Mouse (Mus musculus): ENCODE results near the gene Slc25a4. TPM values are rescaled to one million over a fixed set of nuclear protein-coding genes. Genes with fewer than 3 reads are reported as not detected.
"Not testable (repeated sequence)": the region's sequence is repeated elsewhere in the genome, so short reads cannot be mapped to it uniquely, and the experiment has no call there.

Slc25a4 gene
- total RNA-seq (2021), result 100 to 1,000 TPM; 560 to 596 TPM
- long read RNA-seq, experiment 1, transcript Slc25a4-201 (4 exons, 1,925 nt), result major isoform, 2,008 of 2,137 reads
- long read RNA-seq, experiment 1, partial matches to known transcripts, result 11 of 2,137 reads
- long read RNA-seq, experiment 1, other reads (novel, unspliced or antisense), result 117 of 2,137 reads
- long read RNA-seq, experiment 2, transcript Slc25a4-201 (4 exons, 1,925 nt), result major isoform, 1,649 of 1,827 reads
- long read RNA-seq, experiment 2, partial matches to known transcripts, result 16 of 1,827 reads
- long read RNA-seq, experiment 2, other reads (novel, unspliced or antisense), result 160 of 1,827 reads

DNA sequence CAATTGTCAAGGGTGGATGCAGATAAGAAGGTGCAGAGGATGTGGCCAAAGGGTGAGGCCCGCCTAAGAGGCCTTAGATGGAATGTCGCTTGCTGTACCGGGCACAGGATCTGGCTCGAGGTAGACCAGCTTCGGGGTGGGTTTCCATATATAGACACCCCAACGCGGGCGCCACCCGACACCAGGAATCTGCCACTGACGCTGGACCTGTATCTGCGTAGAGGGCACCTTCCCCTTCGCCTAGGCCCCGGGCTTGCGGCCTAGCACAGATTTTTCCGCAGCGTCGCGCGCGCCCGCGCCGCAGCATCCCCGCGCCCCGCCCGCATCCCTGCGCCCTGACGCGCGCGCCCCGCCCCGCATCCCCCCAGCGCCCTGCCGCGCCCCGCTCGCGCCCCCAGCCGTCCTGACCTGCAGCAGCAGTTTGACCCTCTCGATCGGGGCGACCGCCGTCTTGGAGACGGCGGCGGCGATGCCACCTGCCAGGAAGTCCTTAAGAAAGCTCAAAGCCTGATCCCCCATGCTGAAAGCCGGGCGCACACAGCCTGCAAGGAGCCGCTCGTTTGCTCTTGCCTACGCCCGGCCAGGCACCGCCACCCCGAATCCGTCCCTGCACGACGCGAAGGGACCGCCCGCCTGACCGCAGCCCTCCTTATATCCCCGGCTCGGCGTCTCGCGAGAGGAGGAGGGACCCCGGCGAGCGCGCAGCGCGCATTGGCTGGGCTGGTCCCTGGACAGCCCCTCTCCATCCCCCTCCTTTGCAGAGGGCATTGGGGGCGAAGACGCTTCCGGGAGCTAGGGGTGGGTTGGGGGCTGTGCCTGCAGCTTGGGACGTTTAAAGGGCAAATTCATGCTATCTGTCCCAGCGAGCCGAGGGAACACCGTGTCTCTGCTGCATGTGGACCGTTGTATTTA lies at the start of gene Slc25a4:
Slc25a4 (minus strand) TSS at position 881 of the 912 bp plus-strand sequence.
- peak; percentile 96 to 97 for DNase-seq (ENCODE audit: low spot score in 2 of 2)

DNA sequence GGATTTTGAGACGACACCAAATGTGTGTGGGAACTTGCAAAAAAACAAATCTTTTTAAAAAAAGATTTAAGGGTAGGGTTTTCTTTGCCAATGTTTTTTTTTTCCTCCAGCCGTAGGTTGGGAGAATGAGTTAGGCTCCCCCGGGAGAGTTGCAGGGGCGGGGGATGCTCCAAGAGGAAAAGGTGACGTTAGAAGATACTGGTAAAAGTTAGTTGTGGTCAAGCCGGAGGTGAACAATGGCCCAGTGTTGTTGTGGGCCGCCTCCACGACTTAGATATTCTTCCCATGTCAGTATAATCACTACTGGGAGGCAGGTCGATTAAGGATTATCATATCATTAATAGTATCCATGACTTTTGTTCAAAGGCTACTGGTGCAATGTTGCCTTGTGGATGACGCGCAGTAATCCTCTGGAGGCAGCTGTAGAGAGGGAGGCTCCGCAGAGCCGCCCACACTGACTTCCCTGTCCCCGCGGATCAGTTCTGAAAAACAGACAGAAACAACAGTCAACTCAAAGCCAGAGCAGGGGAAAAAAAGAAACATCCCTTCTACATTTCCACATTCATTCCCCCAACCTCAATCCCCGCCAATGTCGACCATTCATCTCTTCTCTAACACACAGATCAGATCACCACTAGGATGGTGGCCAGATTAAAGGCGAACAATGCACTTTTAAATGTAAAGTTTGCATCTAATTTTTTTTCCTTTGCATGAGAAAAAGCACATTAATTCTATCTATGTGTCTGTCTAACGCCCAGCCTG lies 47.0 kb upstream of the Slc25a4 start:
- no peak for DNase-seq (ENCODE audit: low spot score in 2 of 2)

DNA sequence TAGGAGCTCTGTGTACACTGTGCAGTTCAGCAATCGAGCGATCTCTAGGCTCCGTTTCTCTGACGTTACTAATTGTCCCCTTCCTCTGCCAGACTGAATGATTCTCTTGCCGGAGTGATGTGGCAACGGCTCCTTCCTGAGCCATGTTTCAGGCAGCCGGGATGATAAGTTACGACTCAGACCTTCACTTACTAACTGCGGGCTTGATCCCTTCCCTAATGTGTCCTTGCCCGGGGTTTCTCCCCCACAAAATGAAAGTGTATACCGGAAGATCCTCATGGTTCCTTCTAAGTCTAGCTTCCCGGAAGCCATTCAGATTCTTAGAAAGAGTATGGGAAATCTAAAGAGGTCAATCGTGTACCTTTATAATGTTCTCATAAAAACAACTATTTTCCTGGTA lies 41.4 kb upstream of the Slc25a4 start:
- no peak for DNase-seq (ENCODE audit: low spot score in 2 of 2)

DNA sequence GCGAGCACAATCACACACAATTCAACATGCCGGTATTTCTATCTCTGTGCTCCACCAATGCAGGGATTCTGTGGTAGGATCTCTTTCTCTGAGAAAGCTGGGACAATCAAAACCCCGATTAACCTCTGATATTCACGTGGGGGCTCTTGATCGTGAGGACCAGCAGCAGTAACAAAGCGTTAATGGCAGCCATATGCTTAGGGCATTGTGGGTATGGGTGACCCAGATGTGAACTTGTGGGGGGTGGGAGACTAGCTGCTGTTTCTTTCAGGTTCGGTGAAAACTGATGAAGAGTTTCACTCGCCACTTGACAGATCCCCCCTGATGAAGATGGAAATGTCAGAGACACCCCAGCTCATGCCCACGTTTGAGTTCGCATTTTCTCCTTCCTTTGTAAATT lies 40.5 kb upstream of the Slc25a4 start:
- no peak for DNase-seq (ENCODE audit: low spot score in 2 of 2)

DNA sequence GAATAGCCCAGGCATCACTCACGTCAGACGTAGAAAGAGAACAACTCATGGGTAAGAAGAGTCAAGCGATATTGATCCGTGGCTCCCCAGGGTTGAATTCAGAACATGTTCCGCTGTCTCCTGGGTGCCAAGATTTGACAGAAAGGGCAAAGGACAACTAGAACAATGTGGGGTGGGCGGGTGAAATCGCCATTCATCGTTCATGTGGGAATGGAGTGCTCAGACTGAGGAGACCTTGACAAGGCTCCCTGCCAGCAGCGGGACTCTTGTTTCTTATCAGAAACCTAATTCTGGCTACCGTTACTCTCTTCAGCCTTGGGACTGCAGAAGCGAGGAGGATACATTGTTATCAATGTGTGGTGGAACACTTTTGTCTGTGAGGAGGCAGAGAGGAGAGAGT lies 35.3 kb upstream of the Slc25a4 start:
- DNase-seq (ENCODE audit: low spot score in 2 of 2), result no peak

DNA sequence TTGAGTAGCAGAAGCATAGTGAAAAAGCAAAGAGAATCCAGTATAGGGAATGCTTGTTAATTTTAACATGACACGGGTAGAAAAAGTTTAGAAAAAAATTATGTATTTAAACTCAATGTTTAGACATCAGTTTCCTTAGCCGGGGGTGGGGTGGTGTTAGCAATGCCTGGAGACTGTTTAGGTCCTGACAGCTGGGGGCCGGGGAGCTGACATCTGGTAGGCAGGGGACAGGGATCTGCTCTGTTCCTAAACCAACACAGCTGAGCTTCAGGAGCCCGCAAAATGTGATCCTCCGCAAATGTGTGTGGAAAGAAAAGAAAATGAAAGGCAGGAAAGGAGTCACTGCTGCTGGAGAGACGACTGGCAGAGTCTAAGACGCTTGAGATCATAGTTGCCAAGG lies 31.9 kb upstream of the Slc25a4 start:
- DNase-seq (ENCODE audit: low spot score in 2 of 2), result no peak

DNA sequence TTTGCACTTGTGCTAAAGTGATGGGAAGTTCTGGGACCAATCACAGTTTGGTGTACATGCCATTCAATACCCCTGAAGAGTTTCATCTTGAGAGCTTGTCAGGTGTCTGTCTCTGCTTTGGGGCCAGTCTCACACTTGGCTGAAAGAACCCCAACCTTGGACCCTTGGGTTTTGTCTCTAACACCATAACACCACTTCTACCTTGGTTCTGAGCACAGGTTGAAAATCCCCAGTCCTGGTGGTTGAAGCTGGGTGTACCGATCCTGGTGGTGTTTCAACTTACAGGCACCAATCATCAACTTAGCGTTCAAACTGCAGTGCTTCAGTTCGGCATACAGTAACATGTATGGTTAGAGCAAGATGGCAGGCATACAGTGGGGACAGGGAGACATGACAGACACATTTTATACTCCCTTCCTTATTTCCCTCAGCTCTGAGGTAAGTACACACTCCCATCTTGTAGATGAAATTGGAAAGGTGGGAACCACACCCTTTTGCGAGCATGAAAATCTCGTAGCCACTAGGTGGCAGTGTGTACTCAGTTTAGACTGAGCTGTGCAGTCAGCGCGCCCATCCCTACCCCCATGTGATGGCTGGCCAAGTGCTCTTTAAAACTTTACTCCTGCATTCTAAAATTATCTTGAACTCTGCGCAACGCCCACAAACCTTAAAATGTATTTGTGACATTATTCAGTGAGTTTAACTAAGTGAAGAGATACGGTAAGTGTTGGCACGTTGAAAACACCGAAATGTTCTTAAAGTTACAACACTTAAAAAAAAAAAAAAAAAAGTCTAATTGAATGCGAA lies 30.7 kb upstream of the Slc25a4 start:
- DNase-seq (ENCODE audit: low spot score in 2 of 2), result peak; percentile 75 to 81

DNA sequence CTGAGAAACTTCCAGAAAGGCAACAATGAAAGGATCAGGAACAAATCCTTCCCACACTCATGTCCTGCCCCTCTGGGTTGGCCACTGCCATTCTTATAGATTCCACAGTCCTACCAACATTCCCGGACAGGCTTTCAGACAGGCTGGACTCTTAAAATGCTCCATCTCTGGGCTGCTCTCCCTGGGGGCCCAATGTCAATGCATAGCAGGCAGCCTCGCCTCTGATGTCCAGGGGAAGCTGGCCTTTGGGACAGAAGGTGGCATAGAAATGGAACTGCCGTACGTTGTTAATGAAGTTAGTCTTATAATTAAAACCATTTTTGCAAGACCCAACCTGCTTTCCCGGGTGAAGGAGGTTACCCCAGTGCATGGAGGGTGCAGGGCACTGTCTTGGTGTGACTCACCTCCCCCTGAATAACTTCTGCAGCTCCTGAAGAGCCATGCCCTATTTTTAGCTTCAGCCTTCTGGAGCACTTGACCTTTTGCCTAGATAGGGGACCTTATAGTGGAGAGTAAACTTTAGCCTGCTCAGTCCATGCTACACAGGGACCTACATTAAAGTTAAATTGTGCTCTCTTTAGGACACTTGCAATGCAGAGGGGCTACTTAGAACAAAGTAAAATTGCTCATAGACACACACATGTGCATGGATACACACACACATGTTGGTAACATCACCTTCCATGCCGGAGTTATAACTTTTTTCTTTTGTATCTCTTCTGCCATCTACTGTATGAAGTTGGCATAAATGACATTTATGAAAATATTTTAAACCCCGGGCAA lies 25.5 kb upstream of the Slc25a4 start:
- DNase-seq (ENCODE audit: low spot score in 2 of 2), result no peak

DNA sequence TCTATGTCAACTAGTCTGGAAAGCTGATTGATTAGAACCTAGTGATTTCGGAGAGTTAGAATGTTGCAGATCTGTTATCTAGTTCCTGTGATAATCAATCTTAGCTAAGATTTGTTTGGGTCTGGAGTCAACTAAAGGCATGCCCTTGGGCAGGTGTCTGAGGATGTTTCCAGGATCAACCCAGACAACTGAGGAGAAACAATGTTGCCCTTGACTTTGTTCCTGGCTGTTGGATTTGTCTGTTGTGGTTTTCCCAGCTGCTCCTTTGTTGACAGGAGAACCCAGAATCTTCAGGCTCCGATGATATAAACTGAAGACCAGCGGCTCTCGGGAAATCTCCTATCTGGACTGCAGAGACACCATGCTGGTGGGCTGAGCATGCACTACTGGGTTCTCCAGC lies 23.7 kb upstream of the Slc25a4 start:
- DNase-seq (ENCODE audit: low spot score in 2 of 2), result no peak

DNA sequence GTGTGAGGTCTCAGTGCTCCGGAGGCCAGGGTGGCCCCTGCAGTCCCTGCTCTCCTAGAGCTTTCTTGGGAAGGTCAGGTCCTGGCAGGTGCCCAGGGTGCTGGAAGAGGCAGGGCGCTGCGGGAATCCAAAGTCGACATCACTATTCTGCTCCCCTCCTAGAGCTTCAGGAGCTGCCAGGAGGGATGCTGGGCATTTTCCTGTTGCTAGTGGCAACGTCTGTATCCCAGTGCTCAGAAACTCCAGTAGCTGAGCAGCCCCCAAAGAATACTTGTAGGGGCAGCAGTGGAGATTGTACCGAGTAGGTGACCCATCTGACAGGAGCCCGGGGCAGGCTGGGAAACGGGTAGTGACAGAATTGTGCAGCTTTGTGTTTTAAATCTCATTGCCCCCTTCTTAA lies 21.7 kb upstream of the Slc25a4 start:
- no peak for DNase-seq (ENCODE audit: low spot score in 2 of 2)

DNA sequence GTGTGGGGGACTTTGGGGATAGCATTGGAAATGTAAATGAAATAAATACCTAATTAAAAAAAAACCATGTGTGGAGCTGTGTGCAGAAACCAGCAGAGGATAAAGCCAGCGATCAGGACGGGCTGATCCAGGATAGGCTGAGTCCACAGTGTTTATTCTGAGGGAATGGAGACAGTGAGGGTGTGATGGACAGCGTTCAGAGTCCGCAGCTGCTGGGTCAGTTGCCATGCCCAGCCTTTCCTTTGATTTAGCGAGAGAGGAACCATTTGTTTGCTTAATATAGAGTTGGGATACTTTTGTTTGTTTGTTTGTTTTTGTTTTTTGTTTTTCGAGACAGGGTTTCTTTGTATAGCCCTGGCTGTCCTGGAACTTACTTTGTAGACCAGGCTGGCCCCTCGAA lies 20.9 kb upstream of the Slc25a4 start:
- DNase-seq (ENCODE audit: low spot score in 2 of 2), result not testable (repeated sequence)

DNA sequence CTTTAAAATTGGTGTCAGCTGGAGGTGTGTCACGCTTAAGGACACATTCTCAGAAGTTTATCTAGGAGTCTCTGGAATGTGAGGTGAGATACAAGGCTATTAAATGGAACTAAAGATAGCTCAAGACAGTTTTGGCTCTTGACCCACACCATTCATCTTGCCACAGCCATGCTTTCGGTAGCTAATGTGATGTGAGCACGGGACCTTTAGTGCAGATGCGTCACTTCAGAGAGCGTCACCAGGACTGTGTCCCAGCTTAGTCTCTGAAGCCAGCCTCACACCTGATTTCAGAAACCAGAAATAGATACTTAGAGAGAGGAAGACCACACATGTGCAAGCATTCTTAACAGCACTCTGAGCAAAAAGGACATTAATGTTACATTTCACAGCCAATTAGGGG lies 15.5 kb upstream of the Slc25a4 start:
- DNase-seq (ENCODE audit: low spot score in 2 of 2), result no peak

DNA sequence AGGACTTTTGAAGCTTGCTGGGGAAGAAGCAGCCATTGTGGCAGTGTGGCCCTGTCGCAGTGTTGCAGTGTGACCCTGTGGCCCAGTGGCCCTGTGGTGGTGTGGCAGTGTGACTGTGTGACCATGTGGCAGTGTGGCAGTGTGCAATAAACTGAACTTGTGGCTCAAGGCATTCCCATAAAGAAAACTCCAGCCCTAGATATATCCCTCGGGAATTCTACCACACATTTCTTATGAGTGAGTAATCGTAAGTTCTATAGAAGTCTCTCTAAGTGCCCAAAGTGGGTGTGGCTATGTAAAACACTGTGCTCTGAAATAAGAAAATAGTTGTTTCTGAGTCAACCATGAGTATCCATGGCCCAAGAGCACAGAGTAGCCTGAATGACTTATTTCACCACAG lies 14.4 kb upstream of the Slc25a4 start:
- no peak for DNase-seq (ENCODE audit: low spot score in 2 of 2)

DNA sequence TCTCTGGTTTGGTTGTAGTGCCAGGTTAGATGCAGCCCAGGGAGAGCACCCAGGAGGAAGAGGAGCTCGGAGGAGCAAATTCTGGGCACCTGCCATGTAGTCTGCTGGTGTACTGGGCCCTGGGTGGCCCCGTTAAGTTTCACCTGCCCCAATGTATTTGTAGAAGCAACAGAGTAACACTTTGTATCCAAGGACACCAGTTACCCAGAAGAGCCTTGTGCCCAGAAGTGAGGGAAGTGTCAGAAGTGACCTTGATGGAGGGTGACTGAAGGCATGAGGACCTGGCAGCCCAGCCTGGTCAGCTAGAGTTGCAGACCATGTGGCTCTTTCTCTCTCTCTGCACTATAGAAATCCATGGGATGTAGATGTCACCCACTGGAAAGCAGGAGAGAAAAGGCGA lies 9.5 kb upstream of the Slc25a4 start:
- no peak for DNase-seq (ENCODE audit: low spot score in 2 of 2)

DNA sequence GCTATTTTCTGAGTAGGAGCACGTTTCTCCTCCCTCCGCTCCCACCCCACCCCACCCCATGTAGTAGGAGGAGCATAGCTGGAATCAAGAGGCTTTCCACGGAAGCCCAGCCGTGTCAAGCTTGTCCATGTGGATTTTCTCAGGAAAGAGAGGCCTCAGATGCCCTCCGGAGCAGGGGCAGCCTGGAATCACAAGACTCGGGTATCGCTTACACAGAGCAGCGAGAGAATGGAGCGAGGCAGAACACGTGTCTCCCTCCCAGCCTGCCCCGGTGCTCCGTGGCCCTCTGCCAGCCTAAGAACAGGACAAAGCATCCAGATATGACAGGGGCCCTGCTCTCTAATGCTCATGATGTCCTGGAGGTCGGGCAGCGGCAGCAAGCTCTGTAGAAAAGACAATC lies 5.8 kb upstream of the Slc25a4 start:
- DNase-seq (ENCODE audit: low spot score in 2 of 2), result peak; percentile 41 to 55

DNA sequence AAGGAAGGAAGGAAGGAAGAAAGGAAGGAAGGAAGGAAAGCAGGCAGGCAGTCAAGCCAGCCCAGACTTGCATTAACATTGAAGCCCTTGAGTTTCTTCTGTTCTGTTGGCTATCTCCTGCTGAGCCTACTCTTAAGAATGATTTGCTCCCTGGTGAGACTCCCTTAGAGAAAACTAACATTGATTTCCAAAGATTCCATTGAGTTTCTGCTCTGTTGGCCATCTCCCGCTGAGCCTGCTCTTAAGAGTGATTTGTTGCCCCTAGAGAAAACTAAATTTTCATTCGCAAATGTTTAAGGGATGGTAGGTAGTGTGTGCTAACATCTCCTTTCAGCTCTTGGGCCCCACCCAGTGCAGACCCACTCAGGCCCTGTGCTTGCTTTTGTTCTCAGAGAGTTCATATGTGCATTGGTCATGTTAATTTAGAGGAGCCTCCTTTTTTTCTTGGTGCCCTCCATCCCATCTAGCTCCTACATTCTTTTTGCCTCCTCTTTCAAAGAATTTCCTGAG lies 2.9 kb upstream of the Slc25a4 start:
- no peak for DNase-seq (ENCODE audit: low spot score in 2 of 2)

DNA sequence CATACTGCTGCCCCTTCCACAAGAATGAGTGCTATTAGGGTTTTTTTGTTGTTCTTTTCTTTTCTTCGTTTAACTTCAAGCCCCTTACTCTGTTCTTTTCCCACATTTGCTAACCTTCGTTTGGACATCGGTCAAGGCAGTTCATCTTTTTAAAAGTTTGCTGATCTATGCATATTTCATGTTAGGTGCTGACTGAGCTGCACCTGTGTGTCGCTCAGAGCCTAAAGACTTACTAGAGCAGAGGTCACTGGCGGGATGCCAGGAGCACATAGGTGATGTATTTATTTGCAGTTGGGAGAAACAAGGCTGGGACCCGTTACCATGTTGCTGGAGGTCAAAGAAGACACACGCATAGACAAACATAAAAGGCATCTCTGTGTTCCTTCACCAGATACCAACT lies 1.1 kb upstream of the Slc25a4 start:
- DNase-seq (ENCODE audit: low spot score in 2 of 2), result no peak

DNA sequence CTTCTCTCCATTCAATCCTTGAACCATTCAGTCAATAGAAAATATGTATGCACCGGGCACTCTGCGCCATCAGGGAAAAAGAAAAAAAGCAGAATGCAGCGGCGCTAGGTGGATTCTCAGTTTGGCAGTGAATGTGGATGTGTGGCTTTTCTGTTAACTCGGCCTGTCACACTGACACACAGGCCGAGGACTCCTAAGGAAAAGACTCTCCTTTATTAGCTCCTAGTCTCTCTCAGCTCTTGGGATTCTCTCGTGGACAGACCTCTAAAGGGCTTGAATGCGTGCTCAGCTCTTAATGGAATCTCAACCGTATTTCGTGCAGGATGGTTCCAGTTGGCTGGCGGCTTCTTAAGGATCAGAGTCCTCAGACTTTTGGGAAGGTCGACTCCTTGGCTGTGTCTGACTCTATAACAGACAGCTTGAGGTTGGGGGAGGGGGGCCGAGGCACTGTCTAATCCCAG lies 557 bp upstream of the Slc25a4 start:
- peak in 1 of 2 experiments; percentile 39 for DNase-seq (ENCODE audit: low spot score in 2 of 2)

DNA sequence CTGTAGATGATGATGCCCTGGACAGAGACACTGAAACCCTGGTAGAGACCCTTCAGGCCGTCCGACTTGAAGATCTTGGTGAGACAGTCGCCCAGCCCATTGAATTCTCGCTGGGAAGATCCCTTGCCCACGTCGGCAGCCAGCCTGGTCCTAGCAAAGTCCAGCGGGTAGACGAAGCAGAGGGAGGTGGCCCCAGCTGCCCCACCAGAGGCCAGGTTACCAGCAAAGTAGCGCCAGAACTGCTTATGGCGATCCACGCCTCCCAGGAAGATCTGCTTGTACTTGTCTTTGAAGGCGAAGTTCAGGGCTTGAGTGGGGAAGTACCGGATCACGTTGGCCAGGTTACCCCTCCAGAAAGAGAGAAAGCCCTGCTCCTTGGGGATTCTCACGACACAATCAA lies 2.0 kb downstream of the Slc25a4 start:
- DNase-seq (ENCODE audit: low spot score in 2 of 2), result peak in 1 of 2 experiments; percentile 20

DNA sequence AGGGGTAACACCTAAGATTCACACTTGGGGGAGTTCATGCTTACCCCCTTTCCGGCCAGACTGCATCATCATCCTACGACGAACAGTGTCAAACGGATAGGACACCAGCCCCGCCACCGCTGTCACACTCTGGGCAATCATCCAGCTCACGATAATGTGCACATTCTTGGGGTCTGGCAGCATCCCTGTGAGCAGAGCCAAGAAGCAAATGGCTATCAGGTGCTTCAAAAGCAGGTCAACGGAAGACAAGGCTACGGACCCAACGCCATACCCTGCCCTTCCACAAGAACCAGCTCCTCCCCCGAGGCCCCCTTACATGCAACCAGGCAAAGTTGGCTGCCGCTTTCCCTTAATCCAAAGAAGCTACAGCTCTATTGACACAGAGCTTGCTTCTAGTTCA lies 2.7 kb downstream of the Slc25a4 start:
- DNase-seq (ENCODE audit: low spot score in 2 of 2), result peak; percentile 41

Measured in left cerebral cortex, adult 18-20 months (tissue).